Mouse (Mus musculus) kidney, postnatal 10 days (tissue): ENCODE data around the gene Znrf4.

Experiments
- DNase-seq: peaks from one replicate; pipeline ENCODE4 v3.0.0; 2021; ENCODE audit warnings: mixed read lengths

Gene Znrf4

DNA sequence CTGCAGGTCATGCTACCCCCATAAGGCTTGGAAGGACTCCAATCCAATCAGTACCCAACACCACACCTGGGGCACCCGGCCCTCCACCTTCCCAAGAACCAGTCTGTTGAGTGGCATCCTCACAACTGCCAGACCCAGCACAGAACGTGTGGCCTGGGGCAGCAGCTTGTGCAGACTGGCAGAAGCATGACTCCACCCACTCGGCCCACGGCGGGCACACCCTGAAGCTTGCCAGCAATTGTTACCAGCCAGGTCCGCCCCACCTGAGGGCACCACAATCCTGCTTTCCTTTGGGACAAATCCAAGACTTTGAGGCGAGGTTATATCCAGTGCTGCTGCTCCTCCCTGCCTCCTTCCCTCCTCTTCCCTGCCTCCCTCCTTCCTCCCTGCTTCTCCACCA, 47.4 kb downstream of the Znrf4 start:
- peak; percentile 39 for DNase-seq

DNA sequence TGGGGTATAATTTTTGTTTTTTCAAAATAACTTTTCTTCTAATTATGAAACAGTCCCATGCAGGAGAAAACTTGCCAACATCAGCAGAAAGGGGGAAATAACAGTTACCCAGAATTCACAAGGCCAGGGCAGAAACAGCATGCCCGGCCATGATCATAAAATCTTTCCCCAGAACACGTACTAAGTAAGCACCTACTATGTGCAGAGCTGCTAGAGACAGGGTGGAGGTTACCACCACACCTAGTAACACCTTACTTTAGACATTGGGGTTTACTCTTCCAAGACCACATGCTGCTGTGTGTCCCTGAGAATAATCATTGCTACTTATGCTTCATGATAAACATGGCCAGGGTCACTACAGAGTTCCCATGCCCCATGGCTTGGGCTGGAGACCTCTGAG, 47.9 kb downstream of the Znrf4 start:
- no peak for DNase-seq

DNA sequence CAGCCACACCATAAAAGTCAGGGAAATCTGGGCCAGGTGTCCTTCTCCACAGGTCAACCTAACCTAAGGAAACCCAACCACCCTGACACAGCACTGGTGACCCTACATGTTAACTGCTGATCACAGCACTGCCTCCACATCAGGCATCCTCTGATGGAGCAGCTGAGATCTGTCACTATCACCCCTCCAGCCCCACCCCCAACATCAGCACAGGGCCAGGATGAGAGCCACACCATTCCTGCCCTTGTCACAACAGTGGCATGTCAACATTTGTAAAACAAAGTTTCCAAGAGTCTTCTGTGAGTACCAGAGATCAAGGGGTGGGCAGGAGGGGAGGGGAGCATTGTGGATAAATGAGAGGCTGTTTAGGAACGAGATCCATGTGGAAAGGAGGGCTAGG, 48.7 kb downstream of the Znrf4 start:
- peak; percentile 51 for DNase-seq

DNA sequence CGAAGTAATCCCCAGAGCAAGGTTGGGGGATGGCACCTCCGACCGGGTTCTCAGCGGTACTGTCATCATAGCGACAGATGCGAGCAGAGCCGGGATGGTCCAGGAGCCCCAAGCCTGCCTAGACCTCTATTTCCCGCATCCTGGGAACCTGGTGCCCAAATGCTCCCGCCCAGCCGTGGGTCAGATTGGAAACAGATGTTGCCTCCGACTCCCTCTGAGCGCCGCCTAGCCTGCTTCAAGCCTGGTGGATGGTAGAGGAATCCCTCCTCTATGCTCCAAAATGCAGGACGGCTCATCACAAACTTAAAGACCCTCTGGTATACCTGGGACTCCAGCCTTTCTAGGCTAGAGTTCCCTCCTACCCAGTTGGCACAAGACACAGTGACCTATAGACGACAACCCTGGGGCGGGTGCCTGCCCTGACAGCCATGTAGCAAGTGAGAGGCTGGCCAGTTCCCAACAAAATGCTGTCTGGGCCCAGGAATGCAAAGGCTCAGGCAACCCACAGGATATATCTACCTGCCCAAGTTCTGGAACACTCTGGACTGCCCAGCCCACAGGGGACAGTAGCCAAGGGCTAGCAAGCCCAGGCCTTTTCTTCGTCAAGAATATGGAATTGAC, 49.3 kb downstream of the Znrf4 start:
- peak; percentile 51 for DNase-seq

DNA sequence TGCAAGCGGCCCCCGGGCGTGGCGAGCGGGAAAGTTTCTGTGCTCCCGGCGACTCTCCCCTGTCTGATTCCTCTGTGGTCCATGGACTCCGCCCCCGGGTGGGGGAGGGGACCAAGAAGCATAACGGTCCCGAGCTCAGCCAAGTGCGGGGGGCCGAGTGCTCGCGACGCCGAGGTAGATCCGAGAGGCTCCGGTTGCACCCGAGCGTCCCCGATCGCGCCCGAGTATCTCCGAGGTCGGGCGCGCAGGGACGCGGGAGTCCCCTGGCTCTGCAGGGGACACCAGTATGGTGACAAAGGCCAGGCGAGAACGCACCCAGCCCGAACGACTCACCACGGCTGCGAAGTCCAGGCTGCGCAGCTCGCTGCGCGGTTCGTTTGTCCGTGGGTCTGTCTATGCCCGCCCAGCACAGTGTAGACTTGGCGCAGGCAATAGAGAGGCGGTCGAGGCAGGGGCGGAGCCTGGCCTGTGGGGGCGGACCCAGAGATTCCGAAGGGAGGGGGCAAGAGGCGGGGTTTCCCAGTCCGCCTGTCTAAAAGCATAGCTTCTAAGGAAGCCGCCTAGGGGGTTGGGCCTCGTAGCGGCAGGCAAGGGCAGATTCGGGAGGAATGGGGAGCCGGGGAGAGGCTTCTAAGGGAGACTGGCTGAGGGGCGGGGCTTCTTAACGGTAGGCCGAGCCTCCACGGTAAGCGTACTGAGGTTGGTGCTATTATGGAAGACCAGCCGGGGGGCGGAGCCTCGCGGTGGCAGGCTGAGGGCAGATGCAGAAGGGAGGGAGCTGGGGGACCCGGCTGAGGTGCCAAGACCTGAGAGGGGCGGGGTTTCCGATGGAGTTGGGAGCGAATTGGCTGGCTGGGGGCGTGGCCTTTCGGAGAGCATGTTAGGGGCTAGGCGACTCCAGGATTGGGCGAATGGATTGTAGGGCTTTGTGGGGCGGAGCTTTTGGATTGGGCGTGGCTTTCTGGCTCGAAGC, 50.2 kb downstream of the Znrf4 start:
- DNase-seq: peak; percentile 100
